Mouse (Mus musculus): ENCODE measurements around the gene Yaf2.

The Yaf2 gene

GRCm38 (mm10) chr15:93287628-93288027, 49.1 kb downstream of the Yaf2 start:
- DNase-seq (ENCODE audit: low spot score): no peak

DNA sequence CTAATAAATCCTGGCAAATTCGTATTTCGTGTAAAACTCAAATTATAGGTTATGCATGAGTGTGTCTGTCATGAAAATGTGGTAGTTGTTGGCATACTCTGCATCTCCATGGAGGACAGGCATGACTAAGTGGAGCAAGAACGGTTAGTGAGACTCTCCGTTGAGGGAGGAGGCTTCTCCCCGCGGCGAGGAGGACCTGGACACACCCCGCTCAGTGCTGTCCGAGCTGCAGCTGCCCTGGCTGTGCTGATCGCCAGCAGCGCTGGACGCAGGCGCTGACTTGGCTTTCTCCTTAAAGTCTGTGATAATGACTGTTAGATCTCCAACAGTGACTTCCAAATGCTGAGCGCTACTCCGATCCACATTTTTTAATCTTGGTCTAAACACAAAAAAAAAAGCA, 51.5 kb downstream of the Yaf2 start:
- no peak for DNase-seq (ENCODE audit: low spot score)

- DNase-seq (ENCODE audit: low spot score): no peak
Observed at GRCm38 (mm10) chr15:93284326-93284725, 52.4 kb downstream of the Yaf2 start.

DNA sequence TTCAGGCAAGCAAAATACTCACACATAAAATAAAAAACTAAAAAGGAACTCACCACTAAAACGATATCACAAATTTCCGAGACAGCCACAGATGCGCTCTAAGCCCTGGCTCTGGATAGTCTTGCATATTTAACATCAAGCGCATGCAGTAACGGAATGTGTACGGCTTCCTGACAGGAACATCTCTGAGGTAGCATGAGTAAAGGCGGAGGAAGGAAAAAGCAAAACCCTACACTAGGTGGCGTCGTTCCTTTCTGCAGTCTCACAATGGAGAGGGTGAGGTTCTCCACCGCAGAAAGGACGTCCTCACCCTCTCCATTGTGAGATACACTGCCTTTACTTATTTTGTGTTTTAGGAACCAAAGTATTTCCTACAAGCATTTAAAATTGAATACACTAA, 53.4 kb downstream of the Yaf2 start:
- DNase-seq (ENCODE audit: low spot score): no peak

DNA sequence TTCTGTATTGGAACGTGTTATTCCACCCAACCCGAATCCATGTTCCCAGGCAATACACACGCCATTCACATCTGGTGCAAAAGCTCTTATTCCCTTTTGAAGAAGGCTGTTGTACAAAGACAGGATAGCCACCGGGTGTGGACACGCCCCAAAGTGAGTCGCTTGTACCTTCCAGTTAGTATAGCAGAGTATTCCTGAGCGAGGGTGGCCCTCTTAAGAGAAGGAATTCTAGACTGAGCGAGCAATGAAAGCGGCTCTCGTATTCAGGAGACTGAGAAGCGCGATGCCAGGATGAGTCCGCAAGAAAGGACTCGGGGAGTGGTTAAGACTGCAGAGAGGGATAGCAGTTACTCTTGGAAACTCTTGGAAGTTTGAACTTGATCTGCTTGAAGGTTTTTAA, 60.5 kb downstream of the Yaf2 start:
- DNase-seq (ENCODE audit: low spot score): no peak

DNA sequence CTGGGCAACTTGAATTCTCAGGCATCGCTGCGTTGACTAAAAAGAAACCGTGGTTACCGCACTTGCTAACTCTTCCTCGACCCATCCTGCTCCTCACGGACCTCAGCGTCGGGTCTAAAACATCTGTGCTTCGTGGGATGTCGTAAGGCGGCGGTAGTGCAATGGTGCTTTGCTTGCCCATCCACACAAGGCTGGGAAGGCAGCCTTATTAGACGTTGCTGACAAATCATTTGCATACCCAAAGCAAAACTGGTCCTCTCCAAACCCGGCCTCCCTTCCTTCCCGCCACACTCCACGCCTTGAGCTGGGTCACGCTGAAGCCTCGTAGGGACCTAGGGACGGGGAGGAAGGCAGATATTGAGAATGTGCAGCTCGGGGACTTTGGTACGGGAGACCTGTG, 61.1 kb downstream of the Yaf2 start:
- no peak for DNase-seq (ENCODE audit: low spot score)

GRCm38 (mm10) chr15:93274679-93275583, 61.8 kb downstream of the Yaf2 start, which contains the start of gene Gxylt1:
TSS of gene Gxylt1 (minus strand) at chr15:93275179.
- DNase-seq (ENCODE audit: low spot score): peak; percentile 99

DNA sequence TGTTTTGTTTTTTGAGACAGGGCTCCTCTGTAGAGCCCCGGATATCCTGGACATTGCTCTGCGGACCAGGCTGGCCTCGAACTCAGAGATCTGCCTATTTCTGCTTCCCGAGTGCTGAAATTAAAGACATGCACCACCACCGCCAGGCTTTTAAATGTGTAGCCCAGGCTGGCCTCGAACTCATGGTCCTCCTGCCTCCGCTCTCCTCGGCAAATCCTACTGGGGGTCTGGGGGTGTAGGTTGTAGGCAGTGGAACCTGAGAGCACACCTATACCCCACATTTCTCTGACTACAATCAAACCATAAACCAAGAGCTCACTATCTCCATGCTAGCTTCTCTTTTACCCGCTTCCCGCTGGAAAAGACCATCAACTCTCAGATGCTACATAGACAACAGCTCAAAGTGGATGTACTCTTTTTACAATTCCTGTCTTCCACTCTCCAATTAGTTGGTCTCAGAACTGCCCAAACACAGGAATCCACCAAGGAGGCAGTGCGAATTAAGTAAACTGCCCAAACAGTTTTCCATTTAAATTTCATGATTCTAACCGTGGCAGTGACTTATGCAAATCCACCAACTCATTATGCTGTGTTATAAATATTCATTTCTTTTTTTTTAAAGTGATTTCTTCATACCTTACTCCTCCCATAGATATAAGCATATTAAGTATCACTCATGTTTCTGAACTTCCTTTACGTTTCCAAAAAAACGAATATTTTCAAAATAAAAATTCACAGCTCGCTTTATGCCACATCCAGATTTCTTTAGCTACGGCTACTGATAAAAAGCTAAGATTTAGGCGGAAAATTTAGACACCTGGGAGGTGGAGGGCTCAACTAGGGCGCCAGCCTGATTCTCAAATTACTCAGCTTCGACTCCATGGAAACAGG, 62.7 kb downstream of the Yaf2 start:
- no peak for DNase-seq (ENCODE audit: low spot score)

- no peak for DNase-seq (ENCODE audit: low spot score)
Observed at GRCm38 (mm10) chr15:93272948-93273347, 63.8 kb downstream of the Yaf2 start.

GRCm38 (mm10) chr15:93270289-93270855, 66.4 kb downstream of the Yaf2 start:
- DNase-seq (ENCODE audit: low spot score): no peak

- no peak for DNase-seq (ENCODE audit: low spot score)
Observed at GRCm38 (mm10) chr15:93269572-93269971, 67.2 kb downstream of the Yaf2 start.

- no peak for DNase-seq (ENCODE audit: low spot score)
Observed at GRCm38 (mm10) chr15:93268001-93268400, 68.7 kb downstream of the Yaf2 start.

DNA sequence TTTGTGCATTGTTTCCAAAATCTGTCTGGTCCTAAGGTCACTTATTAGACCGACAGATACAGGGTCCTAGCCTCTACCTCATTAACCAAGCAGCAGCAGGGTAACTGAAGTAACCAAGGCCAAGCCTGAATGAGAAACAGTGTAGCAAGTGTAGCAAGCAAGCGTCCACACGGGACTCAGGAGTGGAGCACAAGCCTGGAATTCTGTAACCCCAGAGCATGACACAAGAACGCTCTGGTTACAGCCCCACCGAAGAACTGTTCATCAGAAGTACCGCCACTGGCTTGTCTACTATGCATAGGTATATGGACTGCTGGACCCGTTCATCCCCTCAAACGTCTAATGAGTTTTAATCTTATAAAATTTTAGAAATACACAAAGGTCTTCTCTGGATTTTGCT, 69.3 kb downstream of the Yaf2 start:
- DNase-seq (ENCODE audit: low spot score): no peak

DNA sequence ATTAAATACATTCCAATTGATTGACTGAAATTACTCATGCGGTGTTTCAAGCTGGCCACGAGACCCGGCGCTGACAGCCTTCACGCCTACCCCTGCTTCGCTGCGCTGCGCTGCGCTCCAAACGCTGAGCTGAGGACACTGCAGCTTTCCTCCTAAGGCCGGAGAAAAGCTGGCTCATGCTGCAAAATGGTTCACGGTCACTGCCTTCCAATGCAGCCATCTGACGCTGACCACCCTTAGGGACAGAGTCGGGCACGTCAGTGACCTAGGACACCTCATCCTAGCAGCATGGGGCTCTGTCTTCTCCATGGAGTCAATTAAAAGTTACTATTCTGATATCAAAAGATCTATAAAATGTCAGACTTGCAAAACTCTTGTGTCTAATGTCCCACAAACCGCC, 70.4 kb downstream of the Yaf2 start:
- DNase-seq (ENCODE audit: low spot score): no peak

DNA sequence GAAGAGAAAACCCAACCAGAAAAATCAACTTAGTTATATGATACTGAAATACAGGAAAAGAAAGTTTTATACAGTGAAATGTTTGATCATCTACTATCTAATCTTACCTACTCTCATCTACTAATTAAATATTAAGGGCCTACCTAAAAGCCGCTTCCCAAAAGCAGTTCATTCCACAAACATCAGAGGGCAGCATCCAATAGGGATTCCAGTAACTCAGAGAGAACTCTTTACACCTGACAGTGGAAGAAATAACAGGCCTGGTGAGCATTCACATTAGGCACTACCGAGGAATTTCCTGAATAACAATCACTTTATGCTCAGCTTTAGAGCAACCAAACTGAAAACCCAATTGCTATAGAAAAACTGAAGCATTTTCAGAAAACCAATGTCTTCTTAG, 71.0 kb downstream of the Yaf2 start:
- no peak for DNase-seq (ENCODE audit: low spot score)

- DNase-seq (ENCODE audit: low spot score): no peak
Observed at GRCm38 (mm10) chr15:93265231-93265630, 71.5 kb downstream of the Yaf2 start.

DNA sequence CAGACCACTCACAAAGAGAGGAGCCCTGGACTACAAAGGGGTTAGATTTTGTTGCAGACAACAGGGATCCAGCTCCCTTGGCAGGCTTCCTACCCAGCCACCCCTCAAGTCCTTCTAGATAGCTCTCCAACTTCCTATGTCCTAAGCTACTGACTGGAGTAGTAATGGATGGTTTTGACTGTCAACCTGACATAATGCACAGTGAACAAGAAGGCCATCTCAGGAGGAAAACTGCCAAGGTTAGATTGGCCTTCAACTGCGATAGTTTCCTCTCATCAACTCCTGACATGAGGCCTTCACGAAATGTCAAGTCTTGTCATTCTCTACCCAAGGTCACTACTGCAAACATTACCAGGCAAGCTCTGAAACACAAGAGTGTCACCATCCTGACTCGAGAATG, 72.5 kb downstream of the Yaf2 start:
- DNase-seq (ENCODE audit: low spot score): no peak

DNA sequence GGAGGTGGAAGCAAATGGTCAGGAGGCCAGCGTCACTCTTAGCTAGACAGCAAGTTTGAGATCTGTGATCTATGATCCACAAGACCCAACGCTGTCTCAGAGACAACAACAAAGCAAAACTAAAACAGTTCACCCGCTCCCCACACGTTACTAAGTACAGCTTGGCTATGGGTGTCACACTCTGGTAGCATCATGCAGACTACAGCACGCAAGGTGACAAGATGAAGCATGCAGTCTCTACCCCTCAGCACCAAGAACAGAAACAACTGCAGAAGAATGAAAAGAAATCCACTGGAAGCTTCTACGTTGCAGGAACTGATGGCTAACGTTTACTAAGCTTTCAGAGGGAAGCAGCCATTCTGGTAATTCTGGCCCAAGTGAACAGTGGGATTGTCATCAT, 73.2 kb downstream of the Yaf2 start:
- no peak for DNase-seq (ENCODE audit: low spot score)

GRCm38 (mm10) chr15:93262818-93263217, 73.9 kb downstream of the Yaf2 start:
- DNase-seq (ENCODE audit: low spot score): no peak

- no peak for DNase-seq (ENCODE audit: low spot score)
Observed at GRCm38 (mm10) chr15:93262274-93262673, 74.5 kb downstream of the Yaf2 start.

DNA sequence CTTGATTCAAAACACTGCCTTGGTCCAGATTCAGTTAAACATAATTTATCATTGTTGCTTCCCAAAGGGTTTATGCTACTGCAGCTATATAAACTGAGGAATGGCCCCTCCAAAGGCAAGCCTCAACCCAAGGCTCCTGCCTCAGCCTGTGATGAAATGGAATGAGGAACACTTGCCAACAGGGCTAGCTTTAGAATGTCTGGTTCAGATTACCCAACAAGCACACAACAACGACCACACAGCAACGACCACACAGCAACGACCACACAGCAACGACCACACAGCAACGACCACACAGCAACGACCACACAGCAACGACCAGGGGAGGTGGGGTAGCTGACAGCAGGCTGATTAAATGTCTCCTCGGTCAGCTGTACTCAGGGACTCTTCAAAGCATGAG, 76.8 kb downstream of the Yaf2 start:
- no peak for DNase-seq (ENCODE audit: low spot score)

- no peak for DNase-seq (ENCODE audit: low spot score)
Observed at GRCm38 (mm10) chr15:93255295-93255694, 81.4 kb downstream of the Yaf2 start.

GRCm38 (mm10) chr15:93253172-93253571, 83.6 kb downstream of the Yaf2 start:
- no peak for DNase-seq (ENCODE audit: low spot score)

Measured in urinary bladder, postnatal 10 days (tissue).